Mouse (Mus musculus) C2C12 (cell line): ENCODE data around the gene Capn5.

Experiments
- CEBPB ChIP-seq: IDR thresholded peaks from one replicate; pipeline ENCODE4 v1.6.1; 2011; ENCODE audit warnings: low read depth, mild to moderate bottlenecking, control low read depth, moderate library complexity
- CTCF ChIP-seq: IDR thresholded peaks from one replicate; pipeline ENCODE4 v1.5.1; 2011; ENCODE audit not compliant: control insufficient read depth, insufficient read depth, insufficient read length
- FOSL1 ChIP-seq: IDR thresholded peaks from one replicate; pipeline ENCODE4 v1.8.0; 2011; ENCODE audit warnings: mild to moderate bottlenecking, low read length; ENCODE audit not compliant: poor library complexity, insufficient read depth, severe bottlenecking
- MAX ChIP-seq: IDR thresholded peaks from one replicate; pipeline ENCODE4 v1.6.1; 2011; ENCODE audit warnings: mild to moderate bottlenecking, control low read depth
- MYOD1 ChIP-seq: IDR thresholded peaks from one replicate; pipeline ENCODE4 v1.6.1; 2011; ENCODE audit warnings: low read depth; ENCODE audit not compliant: control insufficient read depth, insufficient read length
- MYOG ChIP-seq: IDR thresholded peaks from one replicate; pipeline ENCODE4 v1.6.1; 2011; ENCODE audit not compliant: control insufficient read depth, insufficient read length; ENCODE audit errors: extremely low read depth
- USF1 ChIP-seq: IDR thresholded peaks from one replicate; pipeline ENCODE4 v1.6.1; 2011; ENCODE audit warnings: low read depth, mild to moderate bottlenecking, control low read depth, moderate library complexity

GRCm38 (mm10) chr7:98117012-98117660 is 60.9 kb downstream of the Capn5 start:
- TF ChIP-seq CTCF (no peak), MYOD1 (no peak), MYOG (no peak), USF1 (no peak), FOSL1 (no peak), MAX (no peak), CEBPB (no peak)
